Mouse (Mus musculus) adrenal gland, postnatal 10 days (tissue): ENCODE data around the gene Sdk2. TPM values are rescaled to one million over a fixed set of nuclear protein-coding genes. Genes with fewer than 3 reads are reported as not detected.
A peak's percentile ranks its signal among the peaks of the same experiment; 100 is the strongest.

Experiments used
- DNase-seq: peaks from one replicate; pipeline ENCODE4 v3.0.0; 2021; ENCODE audit warnings: mixed read lengths
- long read RNA-seq, 2 experiments: library from polyadenylated mRNA; stranded (forward); transcript quantifications; one replicate each; pipeline ENCODE4 v2.0.0; 2021
- total RNA-seq, 2 experiments: library from RNA; stranded (reverse); gene quantifications; 2 replicates each; pipeline ENCODE4 v1.2.3; 2021

The Sdk2 gene
- total RNA-seq: 1 to 10 TPM; 4.9 to 5.4 TPM
- long read RNA-seq, experiment 1, partial matches to known transcripts: 1 of 2 reads
- long read RNA-seq, experiment 1, other reads (novel, unspliced or antisense): 1 of 2 reads
- long read RNA-seq, experiment 2: 0 reads

DNA sequence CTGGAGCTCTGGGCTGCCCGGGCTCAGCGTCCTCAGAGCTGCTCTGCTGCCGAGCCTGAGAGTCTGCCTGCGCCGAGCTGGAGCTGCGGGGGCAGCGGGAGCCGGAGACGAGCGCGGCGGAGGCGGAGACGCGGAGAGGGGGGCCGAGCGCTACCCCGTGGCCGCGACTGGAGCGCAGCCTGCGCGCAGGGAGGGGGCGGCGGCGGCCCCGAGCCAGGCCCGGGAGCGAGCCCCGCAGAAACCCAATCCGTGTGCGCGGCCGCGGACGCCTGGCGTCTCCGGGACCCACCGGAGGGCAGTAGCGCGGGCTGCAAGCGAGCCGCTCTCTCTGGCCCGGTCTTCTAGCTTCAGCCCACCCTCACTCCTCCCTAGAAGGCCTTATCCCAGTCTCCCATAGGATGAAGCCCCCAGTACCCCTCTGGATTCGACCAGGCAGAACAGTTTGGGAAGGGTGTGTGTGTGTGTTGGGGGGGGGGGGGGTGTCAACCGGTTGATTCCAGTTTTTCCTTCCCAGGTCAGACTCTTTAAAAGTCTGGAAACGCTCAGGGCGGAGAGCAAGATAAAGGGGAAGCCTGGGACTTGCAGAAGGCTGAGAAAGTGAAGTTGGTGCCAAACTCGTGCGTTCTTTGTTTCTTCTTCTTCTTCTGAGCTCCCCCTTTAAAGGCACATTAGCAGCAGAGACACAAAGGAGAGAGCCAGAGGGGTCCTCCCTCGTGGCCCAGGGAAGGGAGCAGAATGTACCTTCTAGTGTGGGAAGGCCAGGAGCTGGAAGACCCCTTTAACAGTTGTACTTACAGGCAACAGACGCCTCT, at the start of gene Sdk2:
Gene Sdk2, minus strand, starts transcription at position 96 of the 812 bp plus-strand sequence.
- DNase-seq: peak; percentile 75

DNA sequence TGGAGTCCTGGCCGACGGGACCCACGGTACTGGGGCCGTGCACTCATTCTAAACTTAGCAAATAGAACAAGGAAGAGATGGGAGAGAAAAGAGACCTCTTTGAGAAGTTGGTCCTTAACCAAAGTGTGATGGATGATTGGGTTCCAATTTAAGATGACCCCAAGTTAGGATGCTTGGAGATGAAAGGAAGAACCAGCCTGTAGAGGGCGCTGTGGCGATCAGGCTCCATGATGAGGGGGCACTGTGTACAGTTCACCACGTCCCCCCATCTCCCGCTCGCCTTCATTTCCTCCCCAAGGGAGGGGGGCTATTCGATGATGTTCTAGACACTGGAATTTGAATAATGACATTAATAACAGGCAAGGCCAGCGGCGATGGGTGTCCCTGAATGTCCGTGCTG, 48.2 kb upstream of the Sdk2 start:
- no peak for DNase-seq

DNA sequence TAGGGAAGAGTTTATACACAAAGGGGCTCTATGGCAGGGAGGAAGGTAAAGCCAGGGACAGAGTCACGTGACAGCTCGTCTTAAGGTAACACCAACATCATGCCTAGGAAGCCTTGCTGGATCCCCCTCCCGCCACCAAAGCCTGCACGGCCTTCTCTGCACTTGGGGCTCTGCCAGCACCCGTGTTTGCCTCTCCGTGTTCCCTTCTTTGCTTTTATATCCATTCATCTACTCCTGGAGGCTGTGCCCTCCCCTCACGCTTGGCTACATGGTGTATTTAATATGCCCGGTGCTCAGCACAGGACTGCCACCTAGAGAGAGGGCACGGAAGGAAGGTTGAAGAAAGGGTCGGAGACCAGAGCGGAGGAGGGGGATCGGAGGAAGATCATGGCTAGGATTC, 47.8 kb upstream of the Sdk2 start:
- no peak for DNase-seq

DNA sequence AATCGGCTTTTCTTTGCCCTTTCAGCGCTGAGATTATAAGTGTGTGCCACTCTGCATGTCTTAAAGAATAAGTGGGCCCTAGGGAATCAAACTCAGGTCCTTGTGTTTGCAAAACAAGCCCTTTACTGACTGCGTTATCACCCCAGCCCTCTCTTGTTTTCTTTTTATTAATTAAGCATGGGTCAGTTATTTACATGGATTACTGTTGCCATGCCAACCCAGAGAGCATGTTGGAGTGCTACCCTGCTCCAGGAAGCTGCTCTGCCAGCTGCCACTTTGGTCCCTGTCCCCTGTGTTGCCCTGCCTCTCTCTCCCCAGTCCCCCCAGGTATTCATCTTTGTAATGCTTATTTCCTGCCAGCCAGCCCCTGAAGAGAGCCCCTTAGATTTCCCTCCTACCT, 44.0 kb upstream of the Sdk2 start:
- no peak for DNase-seq

DNA sequence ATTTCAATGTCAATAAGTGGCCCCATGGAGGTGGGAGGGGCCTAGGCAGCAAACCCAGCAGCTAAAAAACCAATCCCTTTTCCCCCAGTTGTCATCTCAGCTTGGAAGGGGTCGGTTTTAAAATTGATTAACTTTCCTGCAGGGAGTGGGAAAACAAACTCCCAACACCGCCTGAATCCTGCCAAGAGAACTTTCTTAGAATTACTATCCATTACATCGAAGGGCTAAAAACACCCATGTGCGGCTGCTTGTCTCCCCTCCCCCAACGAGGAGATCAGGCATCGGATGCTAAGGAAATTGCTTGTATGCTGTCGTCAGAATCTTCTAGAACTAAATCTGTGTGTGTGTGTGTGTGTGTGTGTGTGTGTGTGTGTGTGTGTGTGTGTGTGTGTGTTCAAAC, 26.8 kb upstream of the Sdk2 start:
- DNase-seq: no peak

DNA sequence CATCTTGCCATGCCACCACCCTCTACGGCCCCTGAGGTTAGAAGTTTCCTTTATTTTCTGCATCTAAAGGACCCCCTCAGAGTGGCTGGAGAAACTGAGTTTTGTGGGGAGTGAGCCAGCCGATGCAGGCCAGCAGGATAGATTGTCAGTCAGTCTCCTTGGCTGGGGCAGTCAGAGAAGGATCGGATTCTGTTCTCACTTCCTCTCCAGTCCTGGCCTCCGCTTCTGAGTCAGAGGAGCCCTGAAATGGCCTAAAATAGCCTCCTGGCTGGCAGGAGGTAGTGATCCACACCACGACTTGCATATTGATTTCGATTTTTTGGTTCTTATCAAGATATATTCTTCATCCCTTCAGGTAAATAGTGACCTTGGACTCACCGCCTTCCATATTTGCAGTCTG, 26.3 kb upstream of the Sdk2 start:
- DNase-seq: no peak

DNA sequence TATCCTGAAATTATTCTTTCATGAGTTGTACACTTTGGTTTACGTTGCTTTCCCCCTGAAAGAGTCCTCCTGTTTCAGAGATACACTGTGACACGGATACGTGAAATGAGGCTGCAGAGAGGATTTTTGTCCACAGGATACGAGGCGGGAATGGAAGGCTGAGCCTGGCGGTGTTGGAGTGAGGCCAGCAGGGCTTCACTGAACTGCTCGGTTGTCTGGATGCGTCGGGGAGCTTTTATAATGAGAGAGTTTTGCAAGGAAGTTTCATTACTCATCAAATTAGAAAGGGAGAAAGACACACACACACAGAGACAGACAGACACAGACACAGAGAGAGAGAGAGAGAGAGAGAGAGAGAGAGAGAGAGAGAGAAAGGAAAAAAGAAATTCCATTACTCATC, 13.8 kb upstream of the Sdk2 start:
- DNase-seq: no peak

DNA sequence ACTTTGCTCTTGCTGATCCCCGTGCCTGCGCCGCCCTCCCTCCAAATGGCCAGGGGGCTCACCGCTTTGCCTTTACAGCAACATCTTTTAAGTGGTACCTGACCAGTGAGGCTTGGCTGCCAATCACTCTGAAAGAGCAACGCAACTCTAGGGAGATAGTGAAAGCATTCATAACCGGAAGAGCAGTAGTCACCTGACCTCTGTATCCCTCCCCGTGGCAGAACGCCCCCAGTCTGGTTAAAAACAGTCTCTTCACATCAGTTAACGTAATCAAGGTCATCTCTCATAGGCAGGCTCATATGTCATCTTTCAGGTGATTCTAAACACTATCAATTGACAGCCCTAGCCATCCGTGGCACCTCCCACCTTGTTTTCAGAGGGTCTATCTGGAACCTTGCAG, 5.8 kb upstream of the Sdk2 start:
- DNase-seq: no peak

DNA sequence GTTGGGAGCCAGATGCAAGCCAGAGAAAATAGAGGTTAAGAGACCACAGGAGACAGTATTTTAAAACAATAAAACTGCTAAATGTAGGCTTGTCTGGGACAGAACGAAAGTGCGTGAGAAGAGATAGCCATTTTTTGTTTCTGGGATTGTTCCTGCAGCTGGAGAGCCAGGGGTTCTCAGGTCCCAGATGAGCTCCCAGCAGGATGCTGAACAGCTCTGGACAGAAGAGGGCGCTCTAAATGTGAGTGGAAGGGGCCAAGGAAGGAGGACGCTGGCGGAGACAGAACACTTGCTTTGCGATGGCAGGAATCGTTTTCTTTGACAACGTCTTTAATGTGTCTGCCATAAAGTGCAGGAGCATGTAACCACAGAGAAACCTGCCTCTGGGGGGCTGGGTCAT, 5.2 kb upstream of the Sdk2 start:
- peak; percentile 72 for DNase-seq

DNA sequence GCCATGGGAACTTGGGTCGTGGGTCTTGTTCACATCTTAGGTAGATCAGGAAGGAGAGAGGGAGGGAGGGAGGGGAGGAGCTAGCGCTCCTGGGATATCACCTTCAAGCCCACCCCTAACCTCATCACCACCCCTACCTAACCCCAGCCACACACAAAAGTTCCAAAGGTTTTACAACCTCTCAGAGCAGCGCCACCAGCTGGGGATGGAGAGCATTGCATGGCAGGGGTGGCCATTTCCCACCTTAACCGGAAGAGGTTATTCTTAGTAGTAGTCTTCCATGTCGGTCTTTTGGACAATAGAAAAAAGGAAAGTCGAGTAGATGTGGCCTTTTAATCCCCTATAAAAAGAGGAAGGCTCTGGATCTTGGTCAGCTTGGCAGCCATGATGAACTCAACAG, 4.0 kb upstream of the Sdk2 start:
- DNase-seq: no peak

DNA sequence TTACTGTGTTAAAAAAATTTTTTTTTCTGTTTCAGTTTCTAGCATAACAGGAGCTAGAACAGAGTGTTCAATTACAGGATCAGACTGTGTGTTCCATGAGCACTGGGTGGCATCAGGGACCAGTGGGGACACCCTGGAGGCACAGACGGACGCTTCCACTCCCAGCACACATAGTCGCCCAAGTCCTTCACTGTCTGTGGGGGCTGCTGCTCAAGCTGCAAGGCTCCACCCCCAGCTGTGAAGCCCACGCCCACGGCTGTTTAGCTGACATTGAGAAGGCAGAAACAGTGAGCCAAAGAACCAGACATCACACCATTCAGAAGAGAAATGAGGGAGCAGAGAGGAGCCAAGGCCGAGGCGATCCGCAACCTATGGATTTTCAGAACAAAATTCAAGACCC, 3.3 kb upstream of the Sdk2 start:
- DNase-seq: no peak

DNA sequence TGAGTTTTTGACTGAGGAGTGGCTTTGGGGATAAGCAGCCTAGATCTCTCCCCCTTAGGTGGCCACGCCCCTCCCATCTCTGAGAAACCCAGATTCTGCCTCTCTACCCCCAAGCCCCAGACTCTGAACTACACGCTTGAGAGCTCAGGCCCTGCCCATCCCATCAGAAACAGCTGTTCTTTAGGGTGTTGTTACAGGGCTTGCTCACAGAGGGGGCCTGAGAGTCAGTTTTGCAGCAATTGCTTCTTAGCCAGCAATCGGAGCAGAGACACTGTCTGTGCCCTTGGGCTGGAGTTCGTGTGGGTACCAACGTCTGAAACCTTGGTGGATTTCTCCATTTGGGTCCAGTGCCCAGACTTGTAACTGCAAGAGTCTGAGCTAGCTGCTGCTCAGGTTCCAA, 1.5 kb upstream of the Sdk2 start:
- DNase-seq: peak; percentile 66

DNA sequence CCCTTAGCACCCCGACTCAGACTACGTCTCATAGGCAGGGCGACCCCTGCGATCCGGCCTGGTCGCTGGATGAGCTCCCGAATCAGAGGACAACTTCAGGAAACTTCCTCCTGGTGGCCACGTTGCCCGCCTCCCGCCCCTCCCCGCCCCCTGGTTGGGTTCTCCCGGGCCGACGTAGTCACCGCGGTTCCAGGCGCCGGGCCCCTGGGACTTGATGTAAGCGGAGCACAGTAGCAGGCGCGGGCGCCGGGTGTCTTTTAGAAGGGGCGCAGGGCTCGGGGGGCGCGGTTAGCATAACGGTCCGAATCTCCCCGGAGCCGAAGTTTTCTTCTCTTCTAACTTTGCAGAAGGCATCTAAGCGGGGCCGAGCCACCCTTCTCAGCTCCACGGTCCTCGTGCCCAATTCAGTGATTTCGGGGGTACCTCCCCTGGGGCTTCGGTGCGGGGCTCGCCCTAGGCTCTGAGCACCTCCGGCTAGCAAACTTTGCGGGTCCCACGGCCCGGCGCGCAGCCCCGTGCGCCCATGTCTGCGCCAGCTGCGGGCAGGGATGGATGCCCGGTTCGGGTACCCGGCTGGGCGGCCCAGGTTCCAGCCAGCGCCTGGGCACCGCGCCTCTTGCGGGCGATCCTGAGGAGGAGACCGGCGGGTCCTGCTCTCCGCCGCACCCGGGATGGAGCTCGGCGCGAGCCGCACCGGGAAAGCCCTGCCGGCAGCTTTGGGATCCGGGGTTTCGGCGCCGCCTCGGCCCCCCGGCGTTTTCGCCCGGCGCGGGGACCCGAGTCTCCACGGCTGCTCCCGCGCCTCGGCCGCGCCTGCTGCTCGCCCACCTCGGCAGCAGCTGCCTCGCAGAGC, 522 bp downstream of the Sdk2 start:
- DNase-seq: peak; percentile 29

DNA sequence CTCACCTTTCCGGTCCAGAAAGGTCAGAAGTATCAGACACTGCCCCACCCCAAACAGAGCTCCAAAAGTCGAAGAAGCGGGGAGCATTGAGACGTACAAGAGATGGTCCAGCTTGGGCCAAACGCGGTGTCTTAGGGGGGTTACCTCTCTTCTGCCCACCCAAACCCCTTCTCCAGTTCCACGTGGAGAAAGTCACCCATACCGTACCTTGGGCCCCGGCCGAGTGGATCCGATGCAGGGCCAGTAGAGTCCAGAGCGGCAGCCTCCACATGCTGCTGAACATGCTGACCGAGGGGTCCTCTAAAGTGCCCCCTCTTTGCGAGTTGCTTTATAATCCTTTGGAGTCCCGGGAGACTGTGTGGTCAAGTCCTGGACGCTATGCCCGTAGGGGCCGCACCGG, 1.2 kb downstream of the Sdk2 start:
- DNase-seq: no peak

DNA sequence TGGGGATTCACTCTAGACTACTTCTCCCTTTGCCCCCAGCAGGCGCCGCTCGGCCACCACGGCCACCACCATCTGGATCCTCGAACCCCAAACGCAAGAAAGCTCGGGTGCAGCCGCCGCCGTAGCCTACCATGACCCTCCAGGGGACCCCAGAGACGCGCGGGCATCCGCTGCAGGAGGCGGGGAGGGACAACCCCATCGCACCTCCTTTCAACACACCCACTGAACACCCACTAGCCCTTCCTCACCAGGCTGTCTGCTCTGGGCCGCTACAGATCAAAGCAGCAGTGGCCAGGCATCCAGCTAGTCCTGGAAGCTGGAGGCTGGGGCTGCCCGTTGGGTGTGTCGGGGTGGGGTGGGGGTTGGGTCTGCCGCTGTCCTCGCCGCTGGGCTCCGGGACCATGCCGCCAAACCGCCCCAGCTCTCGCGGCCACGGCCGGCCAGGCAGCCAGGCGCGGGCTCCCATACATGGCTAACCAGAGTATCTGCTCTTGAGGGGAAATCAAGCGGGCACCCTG, 1.9 kb downstream of the Sdk2 start:
- peak; percentile 26 for DNase-seq

DNA sequence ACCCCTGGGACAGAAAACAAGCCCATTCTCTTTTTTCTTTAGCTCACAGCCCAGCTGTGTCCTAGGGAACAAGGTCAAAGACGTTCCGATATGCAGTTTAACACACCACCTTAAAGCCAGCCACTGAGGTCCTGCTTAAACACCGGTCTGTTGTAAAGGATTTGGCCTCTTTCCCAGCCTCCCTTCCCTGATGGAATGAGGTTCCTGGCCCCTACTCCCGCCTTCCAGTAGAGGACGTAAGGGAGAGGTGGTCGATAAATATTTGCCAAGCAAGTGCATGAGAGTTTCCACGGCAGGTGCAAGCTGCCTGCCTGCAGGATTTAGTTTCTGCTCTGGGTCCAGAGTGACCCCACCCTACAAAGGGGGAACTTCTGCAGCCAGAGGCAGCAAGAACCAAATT, 4.9 kb downstream of the Sdk2 start:
- DNase-seq: no peak

DNA sequence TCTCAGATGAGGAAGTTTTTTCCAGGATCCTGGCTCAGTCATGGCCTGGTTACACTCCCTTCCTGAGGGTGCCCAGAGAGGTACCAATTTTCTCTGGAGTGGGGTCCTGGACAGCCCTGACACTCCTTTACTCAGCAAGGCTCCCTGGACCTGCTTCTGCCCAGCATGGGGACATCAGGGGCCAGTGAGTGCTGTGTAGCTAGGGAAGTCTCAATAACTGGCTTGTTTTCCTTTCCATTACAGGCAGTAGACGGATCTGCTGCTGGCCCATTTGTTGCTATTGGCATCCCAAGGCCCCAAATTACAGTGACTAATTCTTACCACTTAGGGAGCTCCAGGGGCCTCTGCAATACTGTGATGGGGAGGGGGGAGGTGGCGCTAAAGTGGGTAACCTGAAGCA, 5.6 kb downstream of the Sdk2 start:
- DNase-seq: no peak

DNA sequence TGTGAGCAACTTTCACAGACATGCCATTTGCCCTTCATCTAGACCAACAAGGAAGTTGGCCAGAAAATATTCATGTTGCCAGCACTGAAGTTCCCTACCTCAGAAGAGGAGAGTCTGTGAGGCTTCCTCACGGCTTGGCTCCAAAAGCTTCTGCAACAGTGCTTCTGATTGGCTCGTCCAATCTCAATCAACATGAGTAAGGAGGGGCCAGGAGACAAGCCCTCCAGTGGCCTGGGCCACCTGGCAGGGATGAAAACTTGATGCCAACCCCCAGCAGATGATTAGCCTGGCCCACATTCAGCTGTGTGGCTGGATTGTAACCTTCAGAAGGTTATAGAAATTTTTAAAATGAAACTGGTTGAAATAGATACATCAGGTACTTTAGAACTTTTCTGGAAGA, 10.5 kb downstream of the Sdk2 start:
- DNase-seq: no peak

DNA sequence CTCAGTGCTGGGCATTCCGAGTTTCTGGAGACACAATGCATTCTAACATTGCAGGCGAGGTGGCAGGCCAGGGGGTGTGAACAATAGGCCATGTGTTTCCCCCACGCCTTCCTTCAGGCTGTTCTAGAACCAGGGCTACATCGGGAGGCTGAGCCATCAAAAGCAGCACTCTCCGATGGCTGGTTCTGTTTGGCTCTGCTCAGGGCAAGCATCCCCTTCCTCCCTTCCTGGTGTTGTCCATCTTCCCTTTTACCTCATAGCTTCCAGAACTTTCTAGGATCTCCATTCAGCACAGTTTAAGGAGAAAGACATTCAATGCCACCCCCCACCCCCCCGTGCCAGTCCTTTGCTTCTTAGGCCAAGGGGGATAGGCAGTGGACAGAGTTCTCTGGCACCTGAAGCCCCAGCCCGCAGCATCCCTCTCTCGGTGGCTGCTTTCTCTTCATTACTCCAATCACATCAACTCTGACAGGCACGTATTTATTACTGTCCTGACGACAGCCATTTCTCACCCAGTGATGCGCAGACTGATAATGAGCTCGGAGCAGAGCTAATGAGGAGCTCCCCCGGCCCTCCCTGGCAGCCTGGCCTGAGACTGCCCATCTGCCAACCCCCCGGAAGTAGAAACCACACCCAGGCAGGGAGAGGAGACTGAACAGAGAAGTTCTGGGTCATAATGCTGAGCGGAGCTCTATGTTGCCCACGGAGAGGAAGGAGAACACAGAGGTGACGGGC, 12.1 kb downstream of the Sdk2 start:
- no peak for DNase-seq

DNA sequence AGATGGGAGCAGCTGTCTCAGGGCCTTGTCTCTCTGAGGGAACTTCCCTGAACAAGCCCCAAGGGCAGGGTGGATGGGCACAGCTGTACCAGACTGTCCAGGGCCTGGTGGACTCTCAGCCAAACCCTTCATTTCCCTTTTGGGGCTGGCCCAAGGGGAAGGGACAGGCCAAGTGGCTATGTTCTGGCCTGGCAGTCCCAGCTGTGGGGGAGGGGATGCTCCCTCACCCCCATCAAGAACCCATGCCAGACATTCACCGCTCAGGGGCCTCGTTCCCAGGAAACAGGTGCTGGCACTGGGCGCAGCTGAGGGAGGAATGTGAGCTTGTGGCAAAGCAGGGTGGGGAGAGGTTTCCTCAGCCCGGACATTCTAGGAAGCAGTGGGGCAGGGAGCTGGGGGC, 15.5 kb downstream of the Sdk2 start:
- DNase-seq: no peak

DNA sequence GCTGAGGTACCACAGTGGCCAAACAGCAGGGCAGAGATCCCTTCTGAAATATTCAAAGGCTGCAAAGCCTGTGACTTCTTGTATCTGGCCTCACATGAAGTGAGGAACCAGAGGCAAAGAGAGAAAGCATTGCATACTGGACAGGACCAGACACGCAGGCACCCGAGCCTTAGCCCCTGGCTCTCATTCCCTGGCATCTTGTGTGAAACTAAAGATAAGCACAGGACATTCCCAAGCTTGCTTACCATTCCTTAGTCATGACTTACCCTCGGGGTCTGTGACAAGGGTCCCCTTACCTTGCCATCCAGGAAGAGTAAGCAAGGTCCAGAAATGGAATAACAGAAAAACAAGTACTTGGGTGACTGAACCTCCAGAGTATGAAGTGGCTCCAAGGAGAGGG, 16.3 kb downstream of the Sdk2 start:
- DNase-seq: no peak

DNA sequence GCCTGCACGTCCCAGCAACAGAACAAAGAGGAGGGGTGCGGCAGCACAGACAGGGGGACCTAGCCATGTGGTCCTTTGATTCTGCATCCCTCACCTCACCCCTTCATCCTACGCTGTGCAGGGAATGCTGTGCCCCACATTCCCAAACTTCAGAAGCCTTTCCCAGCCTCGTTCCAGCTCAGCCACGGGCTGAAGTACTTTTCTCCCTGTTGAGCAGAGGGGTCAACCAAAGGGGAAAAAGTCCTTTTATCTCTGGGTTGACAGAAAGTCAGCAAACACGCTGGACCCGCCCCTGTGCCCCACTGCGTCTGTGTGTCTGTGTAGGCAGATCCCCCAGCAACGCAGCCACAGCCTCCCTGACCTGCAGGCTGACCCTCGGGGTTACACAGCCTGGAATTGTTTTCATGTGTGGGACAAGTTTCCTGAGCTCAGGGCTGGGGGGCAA, 18.9 kb downstream of the Sdk2 start:
- no peak for DNase-seq

DNA sequence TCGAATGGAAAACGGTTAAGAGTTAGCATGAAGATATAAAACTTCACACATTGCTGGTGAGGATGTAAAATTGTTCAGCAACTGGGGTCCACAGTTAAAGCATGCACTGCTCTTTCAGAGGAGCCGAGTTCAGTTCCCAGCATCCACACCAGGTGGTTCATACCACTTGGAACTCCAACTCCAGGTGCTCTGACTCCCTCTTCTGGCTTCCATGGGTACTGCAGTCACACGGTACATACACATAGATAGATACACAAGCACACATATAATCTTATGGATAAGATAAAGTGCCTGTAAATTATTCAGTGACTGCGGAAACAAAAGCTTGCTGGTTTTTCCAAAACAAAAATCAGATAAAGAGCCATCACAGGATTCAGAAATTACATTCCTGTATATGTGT, 19.9 kb downstream of the Sdk2 start:
- DNase-seq: no peak
